Mouse (Mus musculus) cerebellum, adult 9-10 months (tissue): ENCODE results near the gene Carm1.

Experiments used
- DNase-seq: peaks from one replicate; pipeline ENCODE4 v3.0.0; 2022

Gene Carm1

GRCm38 (mm10) chr9:21616232-21616781, 69.6 kb downstream of the Carm1 start:
- peak; percentile 89 for DNase-seq

GRCm38 (mm10) chr9:21617066-21617465, 70.4 kb downstream of the Carm1 start:
- DNase-seq, result no peak

DNA sequence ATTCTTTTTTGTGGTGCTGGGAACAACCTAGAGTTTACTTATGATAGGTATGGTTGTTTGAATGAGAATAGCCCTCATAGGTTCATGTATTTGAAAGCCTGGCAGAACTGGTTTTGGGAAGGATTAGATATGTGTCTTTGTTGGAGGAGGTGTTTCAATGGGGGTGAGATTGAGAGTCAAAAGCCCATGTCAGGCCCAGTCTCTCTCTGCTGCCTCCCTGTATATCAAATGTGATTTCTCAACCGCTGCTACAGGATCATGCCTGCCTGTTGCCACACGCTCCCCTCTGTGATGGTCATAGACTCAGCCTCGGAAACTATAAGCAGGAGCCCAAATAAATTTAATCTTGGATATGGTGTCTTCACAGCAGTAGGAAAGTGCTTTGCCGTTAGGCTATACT, 73.5 kb downstream of the Carm1 start:
- DNase-seq, result no peak

DNA sequence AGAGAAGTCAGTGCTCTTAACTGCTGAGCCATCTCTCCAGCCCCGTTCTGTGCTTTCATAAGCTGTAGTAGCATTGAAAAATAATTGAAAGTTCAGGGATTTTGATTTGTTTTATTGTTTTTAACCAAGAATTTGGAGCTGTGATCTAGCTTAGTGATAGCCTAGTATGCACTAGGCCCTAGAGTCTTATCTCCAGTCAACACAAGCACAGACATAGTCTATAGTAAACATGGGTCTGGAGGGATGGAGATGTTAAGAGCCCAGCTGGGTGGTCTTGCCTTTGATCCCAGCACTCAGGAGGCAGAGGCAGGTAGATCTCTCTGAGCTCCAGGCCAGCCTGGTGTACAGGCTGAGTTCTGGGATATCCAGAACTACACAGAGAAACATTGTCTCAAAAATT, 76.0 kb downstream of the Carm1 start:
- DNase-seq, result no peak

DNA sequence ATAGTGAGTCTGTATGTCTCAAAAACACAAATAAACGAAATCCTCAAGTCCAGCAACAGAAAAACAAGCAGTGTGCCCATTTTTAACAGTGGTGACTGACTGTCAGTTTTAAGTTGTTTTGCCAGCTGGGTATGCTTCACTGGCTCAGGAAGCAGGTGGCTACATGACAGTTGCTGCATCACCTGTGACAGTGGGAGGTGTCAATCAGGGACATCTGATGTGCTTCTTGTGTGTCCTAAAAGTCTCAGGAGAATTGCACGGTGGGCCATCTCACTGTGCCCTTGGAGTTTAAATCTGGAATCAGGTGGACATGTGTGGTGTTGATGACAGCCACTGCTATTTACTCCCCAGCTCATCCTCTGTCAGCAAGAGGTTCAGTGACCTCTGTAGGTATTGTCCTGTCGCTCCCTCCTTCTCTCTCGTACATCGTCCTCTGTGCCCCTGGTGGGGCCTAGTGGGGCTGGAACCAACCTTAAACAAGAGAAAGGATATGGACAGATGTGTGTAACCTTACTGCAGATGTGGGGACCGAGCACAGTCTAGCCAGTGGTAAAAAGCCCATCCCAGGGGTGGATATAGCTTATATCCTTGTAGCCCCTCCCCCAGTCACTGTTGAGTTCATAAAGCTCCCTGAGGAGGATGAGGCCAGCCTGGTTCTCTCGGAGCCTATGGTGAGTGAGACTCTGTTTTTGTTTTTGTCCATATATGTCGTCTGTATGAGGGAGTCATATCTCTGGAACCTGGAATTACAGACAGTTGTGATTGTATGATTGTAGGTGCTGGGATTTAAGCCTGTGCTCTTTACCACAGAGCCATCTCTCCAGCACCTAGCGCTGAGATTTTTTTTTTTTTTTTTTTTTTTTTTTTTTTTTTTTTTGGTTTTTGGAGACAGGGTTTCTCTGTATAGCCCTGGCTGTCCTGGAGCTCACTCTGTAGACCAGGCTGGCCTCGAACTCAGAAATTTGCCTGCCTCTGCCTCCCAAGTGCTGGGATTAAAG, 78.9 kb downstream of the Carm1 start:
- no peak for DNase-seq

GRCm38 (mm10) chr9:21626571-21626970, 79.9 kb downstream of the Carm1 start:
- no peak for DNase-seq

DNA sequence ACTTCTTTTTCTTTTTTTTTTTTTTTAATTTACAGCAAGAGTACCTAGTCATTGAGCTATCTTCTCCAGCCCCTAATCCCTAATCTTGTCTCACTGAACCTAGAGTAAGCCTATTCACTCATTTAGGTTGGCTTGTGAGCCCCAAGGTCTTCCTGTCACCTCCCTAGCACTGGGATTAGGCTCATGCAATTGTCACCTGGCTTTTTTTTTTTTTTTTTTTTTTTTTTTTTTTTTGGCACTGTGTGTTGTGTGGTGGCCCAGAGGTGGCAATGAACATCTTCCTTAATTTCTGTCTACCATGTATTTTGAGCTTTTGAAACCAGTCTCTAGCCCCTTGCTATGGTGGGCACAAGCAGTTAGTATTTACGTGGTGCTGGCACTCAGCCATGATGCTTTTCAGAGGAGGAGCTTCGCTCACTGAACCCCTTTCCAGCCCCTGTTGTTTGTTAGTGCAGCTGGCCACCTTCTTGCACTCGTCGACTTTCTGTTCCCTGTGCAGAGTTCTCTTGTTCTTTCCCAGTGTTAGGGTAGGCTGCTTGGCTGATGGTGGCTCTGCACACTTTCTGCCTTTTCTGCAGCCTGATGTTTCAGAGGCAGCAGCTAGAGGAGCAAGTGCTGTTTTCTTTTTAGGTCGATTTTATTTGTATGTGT, 80.6 kb downstream of the Carm1 start:
- DNase-seq, result no peak

GRCm38 (mm10) chr9:21630673-21631072, 84.0 kb downstream of the Carm1 start:
- DNase-seq, result peak; percentile 81

DNA sequence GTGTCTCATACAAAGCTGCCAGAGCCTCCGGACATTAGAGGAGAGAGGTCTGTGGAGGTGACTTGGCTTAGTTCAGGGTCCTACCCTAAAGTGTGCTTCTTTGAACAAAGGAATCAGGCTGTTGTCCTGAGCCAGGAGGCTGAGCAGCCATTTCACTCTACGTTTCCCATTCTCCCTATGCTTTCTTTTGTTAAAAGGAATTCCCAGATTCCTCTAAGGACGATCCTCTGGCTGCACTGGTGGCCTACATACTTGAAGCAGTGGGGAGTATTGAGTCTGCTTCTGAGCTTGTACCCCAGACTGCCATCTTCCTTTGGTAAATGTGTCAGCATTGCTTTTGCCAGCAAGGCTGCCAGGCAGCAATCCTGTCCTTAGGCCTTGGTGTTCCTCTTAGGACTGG, 86.4 kb downstream of the Carm1 start:
- DNase-seq, result no peak

GRCm38 (mm10) chr9:21635639-21636038, 88.9 kb downstream of the Carm1 start:
- no peak for DNase-seq

- peak; percentile 73 for DNase-seq
These were observed 92.3 kb downstream of the Carm1 start for GRCm38 (mm10) chr9:21639031-21639430.
